33 mouse cellular contexts compared by ENCODE assay signal in the genomic region with DNA sequence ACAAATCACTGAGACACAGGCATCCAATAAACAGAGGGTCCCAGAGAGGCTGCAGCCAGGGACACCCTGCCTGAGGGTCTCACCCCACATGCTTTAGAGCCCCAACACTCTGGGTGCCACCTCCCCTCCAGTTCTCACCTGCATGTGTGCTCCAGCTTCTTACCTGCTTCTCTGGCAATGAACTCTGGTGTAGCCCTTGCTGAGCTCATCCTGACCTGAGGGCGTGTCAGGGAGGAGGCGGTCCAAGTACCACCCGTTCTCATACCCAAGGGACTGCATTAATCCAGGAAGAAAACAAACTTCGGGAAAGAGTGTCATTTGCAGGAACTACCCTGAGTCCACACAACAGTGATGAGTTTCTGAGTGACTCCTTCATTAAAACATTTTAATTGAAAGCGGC. TPM values are rescaled to one million over a fixed set of nuclear protein-coding genes. Genes with fewer than 3 reads are reported as not detected.
A peak's percentile ranks its signal among the peaks of the same experiment; 100 is the strongest.
DNase-seq lines count a peak whose midpoint lies in the region; ATAC-seq and TF ChIP-seq lines count a peak whose summit lies in the region.
"Had no signal": no experiment of that assay in that cellular context is flagged by ENCODE, and none has a peak within 500 bp of the region (broad histone marks: within the 10 kb centered on the region; RNA-seq: fewer than 3 reads in every experiment).

A gene (minus strand): TSS at position 191 of the 400 bp plus-strand sequence.

- in situ Hi-C loops in CH12.LX (cut with MboI; ENCODE audit: low pct_ligation_motif_present, low pct_unique_long_range_greater_than_20kb, low sequenced_read_pairs): loop anchor here (5.0 kb wide), 1 partner anchor 139 kb away; a partner anchor contains a TSS

- 0 out of 2 replicates have a peak, but pooled peaks cover 3% of the 10 kb centered on the region for H3K4me1 ChIP-seq in kidney, embryonic 14.5 days (ENCODE audit: control insufficient read depth, insufficient read depth, low read length)
- H3K4me1 ChIP-seq in CH12.LX (ENCODE audit: control insufficient read depth in 1 of 2, insufficient read depth in 2 of 2): peaks cover 0 to 8% of the 10 kb centered on the region in 2 experiments; a peak in 2 of 4 replicates
- H3K4me1 ChIP-seq in intestine, embryonic 15.5 days (replicated peaks): peaks cover 3% of the 10 kb centered on the region; the same call in 1 of the 2 replicates
- H3K4me1 ChIP-seq: hindbrain, embryonic 12.5 days; limb, embryonic 15.5 days; neural tube, embryonic 12.5 days had no signal

- no peaks in the 10 kb centered on the region for H3K27me3 ChIP-seq in kidney, embryonic 14.5 days (ENCODE audit: control insufficient read depth, insufficient read depth, low read length)
- H3K27me3 ChIP-seq in CH12.LX (replicated peaks) (peaks cover 32% of the 10 kb centered on the region), myocyte (ENCODE audit: control insufficient read depth, insufficient read depth, insufficient read length) (peaks cover 21% of the 10 kb centered on the region)
- no peaks in the 10 kb centered on the region for H3K27me3 ChIP-seq in intestine, embryonic 15.5 days (replicated peaks)
- H3K27me3 ChIP-seq: hindbrain, embryonic 12.5 days; limb, embryonic 15.5 days; neural tube, embryonic 12.5 days had no signal

- H3K79me2 ChIP-seq in CH12.LX (replicated peaks; ENCODE audit: control insufficient read depth, extremely low read depth, insufficient read depth, poor library complexity, severe bottlenecking): no peaks in the 10 kb centered on the region
- no peaks in the 10 kb centered on the region for H3K79me2 ChIP-seq in myocyte (ENCODE audit: control insufficient read depth, insufficient read depth)

- no peak within 1 kb of the TSS for H3K4me2 ChIP-seq in kidney, embryonic 14.5 days (replicated peaks; ENCODE audit: low read depth, low read length)
- H3K4me2 ChIP-seq in CH12.LX (ENCODE audit: insufficient read depth, low read depth, poor library complexity, severe bottlenecking) (peak within 1 kb of the TSS; percentile 9; the same call in 1 of the 2 replicates), myocyte (ENCODE audit: low read depth) (peak within 1 kb of the TSS; percentile 35)
- no peak within 1 kb of the TSS for H3K4me2 ChIP-seq in intestine, embryonic 15.5 days (replicated peaks)
- H3K4me2 ChIP-seq: heart, embryonic 11.5 days; hindbrain, embryonic 12.5 days; limb, embryonic 15.5 days; lung, embryonic 14.5 days; midbrain, embryonic 11.5 days; neural tube, embryonic 12.5 days had no signal

- H3K4me3 ChIP-seq in kidney, embryonic 14.5 days (ENCODE audit: low read length): no peak within 1 kb of the TSS
- no peak within 1 kb of the TSS for H3K4me3 ChIP-seq in CH12.LX (replicated peaks in 1 of 3; ENCODE audit: low read depth in 2 of 3, low read length in 2 of 3, poor library complexity in 1 of 3)
- no peak within 1 kb of the TSS for H3K4me3 ChIP-seq in intestine, embryonic 15.5 days (replicated peaks)
- no peak within 1 kb of the TSS for H3K4me3 ChIP-seq in myocyte
- H3K4me3 ChIP-seq: hindbrain, embryonic 12.5 days; limb, embryonic 10.5 days; limb, embryonic 15.5 days; neural tube, embryonic 12.5 days had no signal

- TF ChIP-seq EP300 in CH12.LX (IDR thresholded peaks at IDR 0.05; ENCODE audit: low read length): no peak

- ATAC-seq in kidney, embryonic 14.5 days (ENCODE audit: low FRiP score, low TSS enrichment): no peak
- peak; percentile 66; the same call in 1 of the 2 replicates for ATAC-seq in intestine, embryonic 15.5 days
- ATAC-seq: forebrain, embryonic 14.5 days; hindbrain, postnatal 0 days; midbrain, embryonic 16.5 days had no signal

- TF ChIP-seq RAD21 in CH12.LX (IDR thresholded peaks at IDR 0.05; ENCODE audit: low read depth, low read length): no peak

- TF ChIP-seq POLR2A in CH12.LX (IDR thresholded peaks at IDR 0.05; ENCODE audit: low read depth, low read length): no peak
- no peak for TF ChIP-seq POLR2A in myocyte (IDR thresholded peaks at IDR 0.05; ENCODE audit: insufficient read length, low read depth)

- no peak for TF ChIP-seq CTCF in CH12.LX (conservative IDR thresholded peaks at IDR 0.05 in 1 of 2, IDR thresholded peaks at IDR 0.05 in 1 of 2; ENCODE audit: low read depth in 2 of 2, low read length in 2 of 2)

- dilution Hi-C loops in CH12.LX (cut with MboI; ENCODE audit: extremely low pct_ligation_motif_present, extremely low pct_unique_long_range_greater_than_20kb, low sequenced_read_pairs): no loop called here

- H3ac ChIP-seq in myocyte (ENCODE audit: control insufficient read depth, insufficient read length): no peak within 1 kb of the TSS

- H3K36me3 ChIP-seq in kidney, embryonic 14.5 days (ENCODE audit: control insufficient read depth, insufficient read depth, low read length): no peaks in the 10 kb centered on the region
- H3K36me3 ChIP-seq in CH12.LX (replicated peaks in 1 of 2; ENCODE audit: control insufficient read depth in 1 of 2, insufficient read depth in 1 of 2, low read length in 1 of 2): no peaks in the 10 kb centered on the region
- no peaks in the 10 kb centered on the region for H3K36me3 ChIP-seq in intestine, embryonic 15.5 days
- no peaks in the 10 kb centered on the region for H3K36me3 ChIP-seq in myocyte (ENCODE audit: control insufficient read depth, insufficient read depth)
- H3K36me3 ChIP-seq: hindbrain, embryonic 12.5 days; limb, embryonic 10.5 days; limb, embryonic 15.5 days; neural tube, embryonic 12.5 days had no signal

- no peak within 1 kb of the TSS for H3K27ac ChIP-seq in kidney, embryonic 14.5 days (ENCODE audit: low read depth, low read length)
- no peak within 1 kb of the TSS for H3K27ac ChIP-seq in CH12.LX (ENCODE audit: insufficient read depth, low read depth)
- no peak within 1 kb of the TSS for H3K27ac ChIP-seq in intestine, embryonic 15.5 days
- H3K27ac ChIP-seq: hindbrain, embryonic 12.5 days; hindbrain, postnatal 0 days; limb, embryonic 10.5 days; limb, embryonic 15.5 days; liver, embryonic 14.5 days; neural tube, embryonic 12.5 days had no signal

- WGBS in kidney, embryonic 14.5 days: 77% methylated on average over 5 of the region's 5 CpGs
- WGBS in intestine, embryonic 15.5 days: 53% methylated on average over 5 of the region's 5 CpGs

- no peak within 1 kb of the TSS for H3K9ac ChIP-seq in kidney, embryonic 14.5 days (ENCODE audit: low read depth, low read length)
- H3K9ac ChIP-seq in CH12.LX (ENCODE audit: insufficient read depth, low read depth): no peak within 1 kb of the TSS
- H3K9ac ChIP-seq in intestine, embryonic 15.5 days: no peak within 1 kb of the TSS
- H3K9ac ChIP-seq: hindbrain, embryonic 12.5 days; limb, embryonic 15.5 days; liver, embryonic 14.5 days; lung, embryonic 14.5 days; neural tube, embryonic 12.5 days had no signal

- no peaks in the 10 kb centered on the region for H3K9me3 ChIP-seq in kidney, embryonic 14.5 days (ENCODE audit: control insufficient read depth, low read length)
- no peaks in the 10 kb centered on the region for H3K9me3 ChIP-seq in CH12.LX (replicated peaks; ENCODE audit: low read length)
- no peaks in the 10 kb centered on the region for H3K9me3 ChIP-seq in intestine, embryonic 15.5 days
- H3K9me3 ChIP-seq: hindbrain, embryonic 12.5 days; limb, embryonic 10.5 days; limb, embryonic 15.5 days; neural tube, embryonic 12.5 days had no signal

- peak; percentile 53 to 68 for DNase-seq in kidney, adult 8-10 months
- no peak for DNase-seq in CH12.LX (ENCODE audit: extremely low read depth)
- DNase-seq in urinary bladder, postnatal 10 days (ENCODE audit: low spot score): no peak
- DNase-seq in adrenal gland, adult 2 months: no peak
- DNase-seq: adrenal gland, postnatal 10 days; B cell, adult 2 months; cerebellum, adult 9-10 months; cerebellum, postnatal 36 days; gastrocnemius, postnatal 36 days; heart, adult 18-20 months; heart, postnatal 36 days; layer of hippocampus, adult 9-11 months; lung, embryonic 14.5 days; lung, postnatal 14 days; right cerebral cortex, adult 18-20 months had no signal

TF ChIP-seq in CH12.LX, 34 proteins besides CTCF, POLR2A, EP300 and RAD21:
- TF ChIP-seq TBP (conservative IDR thresholded peaks at IDR 0.05; ENCODE audit: low read depth, low read length): no peak
- no peak for TF ChIP-seq USF2 (conservative IDR thresholded peaks at IDR 0.05; ENCODE audit: low read depth, low read length)
- no peak for TF ChIP-seq JUND (conservative IDR thresholded peaks at IDR 0.05; ENCODE audit: low read depth, low read length)
- no peak for TF ChIP-seq CHD1 (IDR thresholded peaks at IDR 0.05; ENCODE audit: low read depth, low read length)
- TF ChIP-seq MXI1 (IDR thresholded peaks at IDR 0.05; ENCODE audit: low read depth, low read length): no peak
- TF ChIP-seq MAX (IDR thresholded peaks at IDR 0.05; ENCODE audit: low read length): no peak
- TF ChIP-seq MYC (IDR thresholded peaks at IDR 0.05; ENCODE audit: low read depth, low read length): no peak

TF ChIP-seq in myocyte, 11 proteins besides CTCF, POLR2A, EP300 and RAD21:
- TF ChIP-seq POLR2AphosphoS2 (IDR thresholded peaks at IDR 0.05; ENCODE audit: insufficient read length, low read depth) (no peak), TCF3 (IDR thresholded peaks at IDR 0.05; ENCODE audit: insufficient read length, low read depth) (no peak), SRF (IDR thresholded peaks at IDR 0.05; ENCODE audit: control insufficient read depth, insufficient read length, low read depth) (no peak), MYOG (IDR thresholded peaks at IDR 0.05; ENCODE audit: control insufficient read depth in 1 of 3, insufficient read depth in 1 of 3, insufficient read length in 2 of 3, low read depth in 2 of 3) (no peak), USF1 (IDR thresholded peaks at IDR 0.05; ENCODE audit: low read depth) (no peak), TCF12 (IDR thresholded peaks at IDR 0.05; ENCODE audit: insufficient read depth, poor library complexity, severe bottlenecking) (no peak), MYOD1 (IDR thresholded peaks at IDR 0.05; ENCODE audit: control insufficient read depth in 1 of 3, insufficient read length in 2 of 3, low read depth in 2 of 3) (no peak), CEBPB (IDR thresholded peaks at IDR 0.05; ENCODE audit: insufficient read depth, poor library complexity, severe bottlenecking) (no peak), MAX (IDR thresholded peaks at IDR 0.05; ENCODE audit: low read depth) (no peak), REST (IDR thresholded peaks at IDR 0.05; ENCODE audit: insufficient read depth, insufficient read length) (no peak), E2F4 (IDR thresholded peaks at IDR 0.05; ENCODE audit: insufficient read depth) (no peak)

RNA-seq across cellular contexts. Expression of the gene that starts here (rescaled TPM):
- polyA plus RNA-seq in kidney, embryonic 14.5 days (2014; fragmentation: Nextera tagmentation; extraction: Ambion mirVana): not detected in 2 replicates
- total RNA-seq in CH12.LX (2012; rRNA removed) (not detected in 2 replicates), CH12.LX (2014; rRNA removed) (not detected in 2 replicates)
- polyA plus RNA-seq in CH12.LX (2012; ENCODE audit: insufficient read length, low read depth) (not detected in 2 replicates), myocyte (2012; fragmentation: generic; extraction: Trizol) (not detected)
- 0.73 and 0.93 TPM in 2 replicates for polyA plus RNA-seq in intestine, embryonic 15.5 days (2015; fragmentation: Nextera tagmentation; extraction: Ambion mirVana)
- not detected for total RNA-seq in adrenal gland, adult 2 months (2021)
- polyA plus RNA-seq in adrenal gland, adult 2 months (2012; rRNA removed): not detected in 2 replicates
- total RNA-seq: adrenal gland, postnatal 10 days; ES-E14; gastrocnemius, postnatal 36 days; heart, adult 18-20 months; heart, postnatal 36 days; hindbrain, postnatal 0 days; left cerebral cortex, postnatal 10 days had no signal
- polyA plus RNA-seq: embryonic facial prominence, embryonic 11.5 days; forebrain, embryonic 14.5 days; heart, embryonic 11.5 days; hindbrain, embryonic 12.5 days; hindbrain, postnatal 0 days; limb, embryonic 10.5 days; lung, embryonic 14.5 days; midbrain, embryonic 11.5 days; midbrain, embryonic 16.5 days; neural tube, embryonic 12.5 days; spleen, adult 2 months; urinary bladder, adult 2 months had no signal

Comparison
In these comparisons a context has a peak if more than half of its experiments do, and no peak if none do; other contexts are left out.
1. Peak in ATAC-seq in intestine, embryonic 15.5 days; RNA of the gene not detected or under 1 TPM.
2. DNase-seq: peak in kidney, adult 8-10 months (2 of 2); none in CH12.LX (single experiment), urinary bladder, postnatal 10 days (single experiment) and adrenal gland, adult 2 months (single experiment).
3. H3K4me2 ChIP-seq: peak in CH12.LX (single experiment) and myocyte (single experiment); none in kidney, embryonic 14.5 days (single experiment) and intestine, embryonic 15.5 days (single experiment).